Mouse (Mus musculus) cerebellum, postnatal 10 days (tissue): ENCODE data around the gene Fgb.

ENCODE experiments used
- DNase-seq, 2 experiments: peaks; one replicate each; pipeline ENCODE4 v3.0.0; 2021; ENCODE audit warnings: mixed read lengths in 2 of 2

The Fgb gene

GRCm38 (mm10) chr3:83025475-83026301, 24.0 kb downstream of the Fgb start, which contains the start of gene Fga:
Gene Fga, plus strand, starts transcription at chr3:83026076.
- DNase-seq, result no peak

GRCm38 (mm10) chr3:83025036-83025435, 24.6 kb downstream of the Fgb start:
- DNase-seq, result no peak

- no peak for DNase-seq
Observed at GRCm38 (mm10) chr3:83021176-83021575, 28.5 kb downstream of the Fgb start.

GRCm38 (mm10) chr3:83020387-83020786, 29.3 kb downstream of the Fgb start:
- no peak for DNase-seq

GRCm38 (mm10) chr3:83016236-83016635, 33.4 kb downstream of the Fgb start:
- DNase-seq, result no peak

- DNase-seq, result no peak
Observed at GRCm38 (mm10) chr3:83013951-83014350, 35.7 kb downstream of the Fgb start.

GRCm38 (mm10) chr3:83012636-83013035, 37.0 kb downstream of the Fgb start:
- no peak for DNase-seq

GRCm38 (mm10) chr3:83011565-83011964, 38.1 kb downstream of the Fgb start:
- no peak for DNase-seq

- no peak for DNase-seq
Observed at GRCm38 (mm10) chr3:83011136-83011535, 38.5 kb downstream of the Fgb start.

GRCm38 (mm10) chr3:83010291-83010690, 39.4 kb downstream of the Fgb start:
- no peak for DNase-seq

GRCm38 (mm10) chr3:83007557-83007956, 42.1 kb downstream of the Fgb start, which contains the start of gene Fgg:
Gene Fgg, plus strand, starts transcription at chr3:83007724.
- DNase-seq, result no peak

- DNase-seq, result no peak
Observed at GRCm38 (mm10) chr3:83004801-83005200, 44.9 kb downstream of the Fgb start.

GRCm38 (mm10) chr3:83003068-83003467, 46.6 kb downstream of the Fgb start:
- DNase-seq, result no peak

- DNase-seq, result peak; percentile 61 to 73
Observed at GRCm38 (mm10) chr3:83002191-83002590, 47.5 kb downstream of the Fgb start.

- DNase-seq, result no peak
Observed at GRCm38 (mm10) chr3:82999995-83000394, 49.7 kb downstream of the Fgb start.

GRCm38 (mm10) chr3:82998772-82999463, 50.7 kb downstream of the Fgb start:
- DNase-seq, result peak; percentile 74 to 90

- DNase-seq, result no peak
Observed at GRCm38 (mm10) chr3:82996656-82997055, 53.0 kb downstream of the Fgb start.

GRCm38 (mm10) chr3:82995368-82995767, 54.3 kb downstream of the Fgb start:
- DNase-seq, result peak; percentile 82 to 84

GRCm38 (mm10) chr3:82992956-82993355, 56.7 kb downstream of the Fgb start:
- no peak for DNase-seq

GRCm38 (mm10) chr3:82991963-82992362, 57.7 kb downstream of the Fgb start:
- DNase-seq, result no peak
